Mouse (Mus musculus) urinary bladder, postnatal 10 days (tissue): ENCODE data around the gene Slc2a3.
"Not testable (repeated sequence)": the region's sequence is repeated elsewhere in the genome, so short reads cannot be mapped to it uniquely, and the experiment has no call there.

Source experiments
- DNase-seq: peaks from one replicate; pipeline ENCODE4 v3.0.0; 2022; ENCODE audit warnings: low spot score

Gene Slc2a3

DNA sequence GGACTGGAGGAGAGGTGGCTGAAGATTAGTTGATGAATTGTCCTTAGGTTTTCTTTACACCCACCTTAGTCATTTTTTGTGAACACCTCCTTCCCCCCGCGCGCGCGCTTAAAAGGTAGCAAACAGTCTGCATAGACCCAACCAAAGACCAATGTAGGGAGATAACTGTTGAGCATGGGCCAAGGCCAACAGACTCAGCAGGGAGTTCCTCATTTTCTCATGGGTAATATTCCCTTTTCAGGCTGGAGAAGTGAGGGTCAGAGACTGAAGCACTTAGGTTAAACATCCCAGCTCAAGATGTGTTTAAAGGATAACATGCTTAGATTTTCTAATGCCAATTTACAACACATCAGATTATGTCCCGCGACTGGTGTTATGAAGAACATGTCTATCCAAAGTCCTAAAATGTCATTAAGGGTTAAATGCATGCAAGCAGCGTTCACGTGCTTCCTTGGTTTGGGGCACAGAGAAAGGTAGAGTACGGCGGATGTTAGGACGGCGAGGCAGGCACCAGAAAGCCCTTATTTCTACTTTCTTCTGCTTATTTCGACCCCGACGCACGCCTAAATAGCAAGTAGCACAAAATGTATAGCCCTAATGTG, 37.5 kb downstream of the Slc2a3 start:
- DNase-seq, result no peak

- no peak for DNase-seq
Observed at GRCm38 (mm10) chr6:122762952-122763700, 38.3 kb downstream of the Slc2a3 start.

GRCm38 (mm10) chr6:122762480-122762879, 39.0 kb downstream of the Slc2a3 start:
- no peak for DNase-seq

GRCm38 (mm10) chr6:122761901-122762300, 39.5 kb downstream of the Slc2a3 start:
- no peak for DNase-seq

DNA sequence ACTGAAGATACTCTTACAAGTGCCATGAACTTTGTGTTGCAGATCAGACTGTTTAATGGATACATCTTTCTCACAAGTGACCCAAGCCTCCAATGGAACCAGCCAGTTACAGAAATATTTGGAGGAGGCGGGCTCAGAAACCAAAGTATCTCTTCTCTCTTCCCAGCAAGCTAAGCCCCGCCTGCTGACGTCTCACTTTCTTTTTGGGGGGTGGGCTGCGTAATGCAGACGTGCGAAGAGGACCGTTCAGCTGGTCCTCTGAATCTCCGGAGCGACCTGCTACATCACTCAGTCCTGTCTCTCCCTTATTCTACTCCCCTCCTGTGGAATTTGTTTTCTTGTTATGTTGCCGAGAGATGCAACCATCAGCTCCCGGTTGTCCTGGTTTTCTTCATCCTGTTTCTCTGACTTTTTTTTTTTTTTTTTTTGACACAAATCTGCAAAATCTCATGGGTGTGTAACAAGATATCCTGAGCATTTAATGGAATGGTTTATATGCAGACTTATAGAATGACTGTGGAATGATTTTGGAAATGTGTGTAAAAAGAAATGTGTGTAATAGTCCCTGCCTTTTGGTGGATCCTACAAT, 40.3 kb downstream of the Slc2a3 start:
- no peak for DNase-seq

DNA sequence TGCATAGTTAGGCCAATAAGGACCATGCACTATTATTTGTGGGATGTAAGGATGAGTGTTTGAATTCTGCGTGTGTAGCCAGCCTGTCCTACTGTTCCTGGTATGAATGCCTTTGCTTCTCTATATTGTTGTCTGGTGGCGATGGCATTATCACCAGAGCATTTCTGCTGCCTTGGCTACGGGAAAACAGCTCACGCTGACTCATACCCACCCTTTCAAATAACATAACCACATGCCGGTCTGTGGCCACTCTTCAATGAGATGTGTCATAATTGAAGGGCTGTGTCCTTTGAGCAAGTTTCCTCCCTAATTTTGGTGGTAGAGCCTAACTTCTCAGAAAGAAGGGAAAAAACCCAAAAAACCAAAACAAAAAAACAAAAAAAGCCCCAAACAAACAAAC, 42.7 kb downstream of the Slc2a3 start:
- DNase-seq, result no peak

DNA sequence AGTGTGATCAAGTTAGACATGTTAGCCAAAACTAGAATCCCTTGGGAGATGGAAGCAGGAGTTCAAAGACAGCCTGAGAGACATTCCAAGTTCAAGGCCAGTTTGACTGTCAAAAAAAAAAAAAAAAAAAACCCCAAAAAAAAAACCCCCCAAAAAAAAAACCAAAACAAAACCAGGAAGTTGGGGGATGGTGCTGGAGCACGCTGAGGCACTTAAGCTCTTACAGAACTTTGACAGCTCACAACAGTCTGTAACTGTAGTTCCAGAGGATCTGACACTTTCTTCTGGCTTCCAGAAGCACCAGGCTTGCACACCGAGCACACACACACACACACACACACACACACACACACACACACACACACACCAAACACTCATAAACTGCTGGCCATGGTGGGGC, 45.5 kb downstream of the Slc2a3 start:
- DNase-seq, result no peak

DNA sequence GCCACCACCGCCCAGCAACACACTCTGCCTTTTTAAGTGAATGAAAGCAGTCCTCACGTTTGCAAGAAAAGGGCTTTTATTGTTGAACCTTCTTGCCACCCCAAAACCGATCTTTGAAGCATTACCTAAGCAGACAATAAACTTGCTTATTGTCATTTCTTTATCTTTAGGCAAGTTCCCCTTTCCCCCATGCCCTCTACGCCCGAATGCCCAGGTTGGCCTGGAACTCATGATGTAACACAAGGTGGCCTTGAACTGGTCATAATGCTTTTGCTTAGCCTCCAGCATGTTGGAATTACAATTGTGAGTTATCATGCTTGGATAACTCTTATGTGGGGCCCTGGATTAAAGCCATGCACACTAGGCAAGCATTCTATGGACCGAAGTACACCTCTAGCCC, 50.9 kb downstream of the Slc2a3 start:
- DNase-seq, result no peak

- DNase-seq, result no peak
Observed at GRCm38 (mm10) chr6:122744505-122745249, 56.8 kb downstream of the Slc2a3 start.

GRCm38 (mm10) chr6:122743353-122743752, 58.1 kb downstream of the Slc2a3 start:
- DNase-seq, result no peak

- no peak for DNase-seq
Observed at GRCm38 (mm10) chr6:122742228-122742899, 59.1 kb downstream of the Slc2a3 start.

DNA sequence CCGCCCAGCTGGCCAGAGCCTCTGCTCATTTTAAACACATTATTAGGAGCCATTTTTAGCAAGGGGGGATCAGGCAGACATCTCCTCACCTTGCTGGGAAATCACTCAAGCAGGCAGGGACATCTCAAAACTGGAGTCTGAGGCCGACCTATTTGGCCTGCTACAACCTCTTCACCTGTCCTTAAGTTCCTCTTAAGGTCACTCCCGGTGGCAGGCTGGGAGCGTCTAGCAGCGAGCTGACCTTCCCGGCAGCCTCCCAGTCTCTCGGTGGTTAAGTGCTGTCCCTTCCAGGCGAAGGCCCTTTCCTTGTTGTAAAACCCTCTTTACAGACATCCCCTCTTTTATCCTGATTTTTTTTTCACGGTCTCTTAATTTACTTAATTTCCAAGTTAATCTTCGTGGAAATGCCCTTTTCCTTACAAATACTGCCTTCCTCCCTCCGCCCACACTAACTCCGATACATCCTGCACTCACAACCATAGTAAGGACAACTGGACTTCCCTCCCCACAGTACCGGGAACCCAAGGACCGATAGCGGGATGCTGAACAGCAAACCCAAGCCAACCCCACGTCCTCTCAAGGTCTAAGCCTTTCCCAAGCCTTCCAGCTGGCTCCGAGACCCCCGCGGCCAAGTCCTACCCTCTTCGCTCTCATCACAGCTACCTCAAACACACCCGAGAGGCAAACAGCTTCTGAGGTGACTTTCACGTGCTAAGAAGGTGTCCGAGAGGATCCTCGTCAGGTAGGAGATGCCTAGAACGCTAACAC, 59.8 kb downstream of the Slc2a3 start:
- DNase-seq, result no peak

- no peak for DNase-seq
Observed at GRCm38 (mm10) chr6:122739952-122740351, 61.5 kb downstream of the Slc2a3 start.

DNA sequence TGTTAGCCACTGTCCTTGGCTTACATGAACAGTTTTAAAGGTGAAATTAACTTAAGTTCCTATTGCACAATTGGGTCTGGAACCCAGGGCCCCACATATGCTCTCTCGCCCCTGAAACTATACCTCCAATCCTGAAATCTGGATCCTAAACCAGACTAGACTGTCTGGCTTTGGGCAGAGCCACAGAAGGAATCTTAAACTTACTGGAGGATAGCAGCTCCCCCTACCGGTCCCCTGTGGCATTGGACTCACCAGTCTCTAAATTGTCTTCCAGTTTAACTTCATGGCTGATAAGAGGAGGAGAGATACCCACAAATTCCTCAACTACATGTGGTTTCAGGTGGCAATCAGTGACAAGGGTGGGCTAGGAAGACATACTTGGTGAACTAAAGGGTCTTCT, 81.5 kb downstream of the Slc2a3 start:
- DNase-seq, result no peak

- not testable (repeated sequence) for DNase-seq
Observed at GRCm38 (mm10) chr6:122718224-122718623, 83.2 kb downstream of the Slc2a3 start.

DNA sequence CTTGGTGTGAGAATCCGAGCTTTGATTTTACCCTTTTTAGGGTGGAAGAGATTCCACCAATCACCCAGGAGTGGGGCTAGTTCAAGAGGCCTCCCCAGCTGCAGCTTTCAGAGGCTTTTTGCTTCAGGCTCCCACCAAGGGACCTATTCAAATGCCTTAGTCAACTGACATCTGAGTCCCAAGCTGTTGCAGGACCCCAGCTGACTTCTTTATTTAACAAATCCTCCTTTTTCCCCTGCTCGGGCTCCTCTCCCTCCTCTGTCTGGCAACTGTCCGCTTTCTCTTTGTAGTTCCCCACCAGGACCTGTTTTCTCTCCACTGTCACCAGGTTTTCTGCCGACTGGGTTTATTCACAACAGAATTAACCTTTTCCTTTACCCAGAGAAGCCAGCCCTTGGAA, 85.6 kb downstream of the Slc2a3 start:
- no peak for DNase-seq

DNA sequence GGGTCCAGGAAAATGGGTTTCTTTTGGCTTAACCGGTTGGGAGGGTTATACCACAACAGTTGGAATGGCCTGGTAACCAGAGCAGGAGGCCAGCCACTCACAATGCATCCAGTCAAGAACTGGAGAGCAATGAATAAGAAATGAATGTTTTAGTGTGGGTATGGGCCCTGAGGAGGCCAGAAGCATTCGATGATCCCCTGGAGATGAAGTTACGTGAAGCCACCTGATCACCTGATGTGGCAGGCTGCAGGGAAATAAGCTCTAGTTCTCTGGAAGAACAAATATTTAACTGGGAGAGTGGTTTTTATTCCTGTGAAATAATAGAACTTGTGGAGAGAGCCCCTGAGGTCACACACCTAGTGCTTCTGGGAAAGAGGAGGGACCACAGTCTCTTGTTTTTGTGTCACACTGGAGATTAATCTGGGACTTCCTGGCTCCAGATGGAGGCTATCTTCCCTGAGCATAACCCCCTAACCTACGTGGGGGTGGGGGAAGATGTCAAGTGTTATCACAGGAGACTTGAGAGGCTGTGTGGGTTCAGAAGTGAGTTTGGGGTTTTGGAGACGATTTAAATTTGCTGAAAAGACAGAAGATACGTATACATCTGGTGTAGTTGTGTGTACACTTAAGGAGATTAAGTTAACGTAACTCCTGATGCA, 86.6 kb downstream of the Slc2a3 start:
- no peak for DNase-seq

- DNase-seq, result not testable (repeated sequence)
Observed at GRCm38 (mm10) chr6:122713116-122713515, 88.3 kb downstream of the Slc2a3 start.

DNA sequence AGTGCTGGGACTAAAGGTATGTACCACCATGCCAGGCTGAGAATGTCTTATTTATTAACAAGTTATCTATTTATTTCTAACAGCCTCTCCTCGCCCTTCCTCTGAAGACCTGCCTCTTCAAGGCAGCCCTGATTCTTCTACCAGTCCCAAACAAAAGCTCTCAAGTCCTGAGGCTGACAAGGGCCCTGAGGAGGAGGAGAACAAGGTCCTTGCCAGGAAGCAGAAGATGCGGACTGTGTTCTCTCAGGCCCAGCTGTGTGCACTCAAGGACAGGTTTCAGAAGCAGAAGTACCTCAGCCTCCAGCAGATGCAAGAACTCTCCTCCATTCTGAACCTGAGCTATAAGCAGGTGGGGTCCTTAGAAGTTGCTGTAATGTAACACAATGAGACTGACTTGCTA, 90.0 kb downstream of the Slc2a3 start:
- DNase-seq, result no peak

DNA sequence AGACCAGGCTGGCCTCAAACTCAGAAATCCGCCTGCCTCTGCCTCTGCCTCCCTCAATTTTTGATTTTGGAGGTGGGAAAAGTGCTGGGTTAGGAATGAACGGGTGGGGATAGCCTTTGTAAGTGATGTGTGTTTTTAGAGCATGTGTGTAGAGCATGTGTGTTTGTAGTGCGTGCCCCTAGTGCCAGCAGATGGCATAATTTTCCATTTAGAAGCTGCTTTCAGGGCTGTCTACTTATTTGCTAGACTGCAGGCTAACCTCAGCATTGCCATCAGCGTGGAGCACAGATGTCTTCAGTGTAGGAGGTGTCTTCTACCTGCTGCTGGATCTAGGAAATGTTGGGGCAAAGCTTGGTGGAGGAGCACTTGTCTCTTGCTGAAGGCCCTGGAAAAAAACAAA, 92.6 kb downstream of the Slc2a3 start:
- no peak for DNase-seq
